Mouse (Mus musculus) stomach, embryonic 15.5 days (tissue): Measurements from ENCODE around the gene Ssr1. TPM values are rescaled to one million over a fixed set of nuclear protein-coding genes. Genes with fewer than 3 reads are reported as not detected.

Experiments
- ATAC-seq: fragments of 200-750 bp; cut with Nextera tagmentation; 2 replicates; pipeline ENCODE4 v1.8.0; 2017; ENCODE audit warnings: low read depth, moderate number of reproducible peaks, moderate TSS enrichment; ENCODE audit not compliant: insufficient read depth, low FRiP score
- H3K27ac ChIP-seq: fragments of 300-500 bp; sonication (generic); 2 replicates; pipeline ENCODE4 v1.5.1; 2015; ENCODE audit warnings: mild to moderate bottlenecking, inconsistent platforms
- H3K27me3 ChIP-seq: fragments of 300-500 bp; sonication (generic); replicated peaks from 2 replicates; pipeline ENCODE4 v1.6.1; 2015; ENCODE audit warnings: inconsistent platforms
- H3K36me3 ChIP-seq: fragments of 300-500 bp; sonication (generic); 2 replicates; pipeline ENCODE4 v1.6.1; 2015; ENCODE audit warnings: inconsistent platforms
- H3K4me1 ChIP-seq: fragments of 300-500 bp; sonication (generic); 2 replicates; pipeline ENCODE4 v1.6.1; 2015; ENCODE audit warnings: inconsistent platforms
- H3K4me2 ChIP-seq: fragments of 300-500 bp; sonication (generic); 2 replicates; pipeline ENCODE4 v1.6.1; 2015; ENCODE audit warnings: mild to moderate bottlenecking, inconsistent platforms
- H3K4me3 ChIP-seq: fragments of 300-500 bp; sonication (generic); replicated peaks from 2 replicates; pipeline ENCODE4 v1.5.1; 2015; ENCODE audit warnings: inconsistent platforms
- H3K9ac ChIP-seq: fragments of 300-500 bp; sonication (generic); 2 replicates; pipeline ENCODE4 v1.6.1; 2015; ENCODE audit warnings: inconsistent platforms
- H3K9me3 ChIP-seq: fragments of 300-500 bp; sonication (generic); 2 replicates; pipeline ENCODE4 v1.6.1; 2016; ENCODE audit warnings: inconsistent platforms
- WGBS: fragments of 180-500 bp; shearing (Covaris S2); methylation state at CpG from one replicate; pipeline ENCODE4 v1.1.7; 2015; 5-methylcytosine and 5-hydroxymethylcytosine counted together
- polyA plus RNA-seq: library from polyadenylated mRNA; unstranded; fragments of >200 nt; fragmentation: Nextera tagmentation; extraction: Ambion mirVana; gene quantifications from 2 replicates; pipeline ENCODE4 v1.2.1, GENCODE M21; 2015

Gene Ssr1
- polyA plus RNA-seq, 1 experiment from 2014 or later, result 149 TPM

DNA sequence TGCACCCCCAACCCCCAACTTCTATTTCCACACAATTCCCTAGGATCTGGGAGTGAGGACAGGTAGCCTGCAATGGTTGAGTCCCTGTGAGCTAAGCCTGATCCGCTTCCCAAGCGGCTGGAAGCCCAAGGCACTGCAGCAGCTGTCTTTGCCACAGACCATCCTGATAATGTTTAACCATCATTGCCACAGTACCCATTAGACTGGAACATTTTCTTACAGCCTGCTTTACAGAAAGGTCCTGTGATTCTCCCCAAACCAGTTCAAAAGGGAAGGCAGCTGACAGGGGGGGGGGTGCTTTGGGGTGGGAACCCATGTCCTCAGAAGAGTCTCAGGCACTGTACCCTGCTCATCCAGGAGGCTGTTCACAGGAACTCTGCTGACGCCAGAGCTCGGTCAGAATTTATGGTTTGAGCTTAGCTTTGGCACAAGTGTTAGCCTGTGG lies 51.1 kb downstream of the Ssr1 start:
- Histone ChIP-seq H3K9ac (no peak overlapping the region), H3K27me3 (no peaks in the 10 kb centered on the region), H3K4me1 (peaks cover 16% of the 10 kb centered on the region), H3K36me3 (peaks cover 11% of the 10 kb centered on the region; the same call in 1 of the 2 replicates), H3K27ac (peak overlapping the region; percentile 26; the same call in 1 of the 2 replicates), H3K9me3 (no peaks in the 10 kb centered on the region), H3K4me3 (no peak overlapping the region), H3K4me2 (no peak overlapping the region)
- 57% methylated on average over 4 of the region's 4 CpGs for WGBS
- ATAC-seq, result no peak

- Histone ChIP-seq H3K4me1 (peaks cover 15% of the 10 kb centered on the region), H3K27me3 (no peaks in the 10 kb centered on the region), H3K9me3 (no peaks in the 10 kb centered on the region), H3K9ac (no peak overlapping the region), H3K36me3 (peaks cover 4% of the 10 kb centered on the region; the same call in 1 of the 2 replicates), H3K27ac (no peak overlapping the region; the same call in 1 of the 2 replicates), H3K4me3 (no peak overlapping the region), H3K4me2 (no peak overlapping the region)
- 63% methylated on average over 17 of the region's 17 CpGs for WGBS
- ATAC-seq, result no peak
Measured at GRCm38 (mm10) chr13:37941950-37942886, 51.8 kb downstream of the Ssr1 start.

DNA sequence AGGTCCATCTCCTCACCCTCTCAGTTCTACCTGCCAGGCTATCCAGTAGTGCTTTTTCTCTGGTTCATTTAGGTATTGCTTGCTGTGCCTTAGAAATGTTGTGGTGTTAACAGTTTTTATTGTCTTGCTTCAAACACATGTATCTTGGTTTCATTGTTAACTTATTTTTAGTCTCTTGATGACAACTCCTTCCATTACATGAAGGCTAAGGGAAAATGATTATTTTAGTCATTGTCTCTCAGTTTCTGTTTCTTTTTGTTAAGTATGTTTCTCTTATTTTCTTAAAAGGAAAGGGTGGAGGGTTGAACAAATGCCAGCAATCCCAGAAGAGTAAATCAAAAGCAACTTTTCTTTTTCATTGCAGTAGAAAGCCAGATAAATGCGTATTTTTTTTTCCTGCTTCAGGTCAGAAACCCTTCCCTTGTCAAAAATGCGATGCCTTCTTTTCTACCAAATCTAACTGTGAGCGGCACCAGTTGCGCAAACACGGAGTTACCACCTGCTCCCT lies 52.8 kb downstream of the Ssr1 start:
- Histone ChIP-seq H3K4me1 (peaks cover 11% of the 10 kb centered on the region; the same call in 1 of the 2 replicates), H3K27ac (no peak overlapping the region), H3K9me3 (no peaks in the 10 kb centered on the region), H3K4me3 (no peak overlapping the region), H3K4me2 (no peak overlapping the region), H3K9ac (no peak overlapping the region), H3K27me3 (no peaks in the 10 kb centered on the region), H3K36me3 (no peaks in the 10 kb centered on the region; the same call in 1 of the 2 replicates)
- 77% methylated on average over 5 of the region's 5 CpGs for WGBS
- no peak for ATAC-seq

GRCm38 (mm10) chr13:37940649-37941048 lies 53.4 kb downstream of the Ssr1 start:
- ATAC-seq, result peak; percentile 51
- 55% methylated on average over 5 of the region's 5 CpGs for WGBS
- Histone ChIP-seq H3K4me3 (no peak overlapping the region), H3K4me2 (no peak overlapping the region), H3K27ac (no peak overlapping the region), H3K36me3 (peaks cover 5% of the 10 kb centered on the region; the same call in 1 of the 2 replicates), H3K27me3 (no peaks in the 10 kb centered on the region), H3K9me3 (no peaks in the 10 kb centered on the region), H3K4me1 (peaks cover 11% of the 10 kb centered on the region; the same call in 1 of the 2 replicates), H3K9ac (no peak overlapping the region)

- peaks cover 8% of the 10 kb centered on the region for H3K36me3 ChIP-seq
- no peaks in the 10 kb centered on the region for H3K9me3 ChIP-seq
- ATAC-seq, result no peak
- no peaks in the 10 kb centered on the region for H3K27me3 ChIP-seq
- no peak overlapping the region for H3K9ac ChIP-seq
- H3K4me3 ChIP-seq, result no peak overlapping the region
- no peak overlapping the region for H3K4me2 ChIP-seq
- H3K27ac ChIP-seq, result no peak overlapping the region
- WGBS, result 73% methylated on average over 2 of the region's 2 CpGs
- H3K4me1 ChIP-seq, result peaks cover 11% of the 10 kb centered on the region; the same call in 1 of the 2 replicates
Measured at GRCm38 (mm10) chr13:37940167-37940566, 53.9 kb downstream of the Ssr1 start.

DNA sequence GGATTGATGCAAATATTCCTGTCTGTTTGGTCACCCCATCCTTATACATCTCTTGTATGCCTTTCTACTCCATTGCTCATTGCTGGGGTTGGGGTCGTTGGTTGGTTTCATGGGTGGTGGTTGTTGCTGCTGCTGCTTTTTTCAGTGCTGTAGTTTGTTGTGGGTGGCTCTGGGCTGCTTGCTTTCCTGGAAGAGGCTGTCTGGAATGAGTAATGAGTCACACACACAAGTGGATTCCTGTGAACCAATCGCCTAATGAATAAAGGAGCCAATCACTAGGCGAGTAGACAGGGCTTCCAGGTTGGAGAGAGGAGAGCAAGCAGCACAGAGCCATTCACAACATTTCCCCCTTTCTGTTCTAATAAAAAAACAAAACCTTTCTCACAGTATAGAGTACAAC lies 57.7 kb downstream of the Ssr1 start:
- Histone ChIP-seq H3K27ac (no peak overlapping the region), H3K27me3 (no peaks in the 10 kb centered on the region), H3K36me3 (peaks cover 36% of the 10 kb centered on the region), H3K4me3 (no peak overlapping the region), H3K4me1 (no peaks in the 10 kb centered on the region), H3K4me2 (no peak overlapping the region), H3K9ac (no peak overlapping the region), H3K9me3 (no peaks in the 10 kb centered on the region)
- 76% methylated on average over 3 of the region's 3 CpGs for WGBS
- ATAC-seq, result no peak

DNA sequence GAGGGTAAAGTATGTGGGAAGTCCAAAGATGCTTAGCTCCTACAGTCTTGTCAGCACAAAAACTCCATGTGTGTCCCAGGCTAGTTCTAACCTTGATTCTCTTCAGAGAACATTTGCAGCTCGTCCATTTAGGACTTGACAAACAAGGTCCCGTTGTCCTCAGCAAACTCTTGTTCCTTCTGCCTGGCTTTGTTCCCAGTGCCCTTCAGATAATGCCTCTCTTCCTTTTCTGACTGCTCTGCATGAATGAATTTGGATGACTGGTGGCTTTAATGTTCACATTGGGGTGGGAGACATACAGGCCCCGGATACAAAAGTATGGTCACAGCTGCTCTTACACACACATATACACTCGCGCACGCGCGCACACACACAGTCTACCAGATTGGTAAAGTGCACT lies 59.1 kb downstream of the Ssr1 start:
- Histone ChIP-seq H3K4me3 (no peak overlapping the region), H3K9me3 (no peaks in the 10 kb centered on the region), H3K4me2 (no peak overlapping the region), H3K27me3 (no peaks in the 10 kb centered on the region), H3K9ac (no peak overlapping the region), H3K4me1 (0 out of 2 replicates have a peak, but pooled peaks cover 3% of the 10 kb centered on the region), H3K36me3 (peaks cover 50% of the 10 kb centered on the region), H3K27ac (no peak overlapping the region; the same call in 1 of the 2 replicates)
- ATAC-seq, result no peak
- WGBS, result 80% methylated on average over 8 of the region's 8 CpGs

GRCm38 (mm10) chr13:37934075-37934474 lies 59.9 kb downstream of the Ssr1 start:
- no peaks in the 10 kb centered on the region for H3K27me3 ChIP-seq

DNA sequence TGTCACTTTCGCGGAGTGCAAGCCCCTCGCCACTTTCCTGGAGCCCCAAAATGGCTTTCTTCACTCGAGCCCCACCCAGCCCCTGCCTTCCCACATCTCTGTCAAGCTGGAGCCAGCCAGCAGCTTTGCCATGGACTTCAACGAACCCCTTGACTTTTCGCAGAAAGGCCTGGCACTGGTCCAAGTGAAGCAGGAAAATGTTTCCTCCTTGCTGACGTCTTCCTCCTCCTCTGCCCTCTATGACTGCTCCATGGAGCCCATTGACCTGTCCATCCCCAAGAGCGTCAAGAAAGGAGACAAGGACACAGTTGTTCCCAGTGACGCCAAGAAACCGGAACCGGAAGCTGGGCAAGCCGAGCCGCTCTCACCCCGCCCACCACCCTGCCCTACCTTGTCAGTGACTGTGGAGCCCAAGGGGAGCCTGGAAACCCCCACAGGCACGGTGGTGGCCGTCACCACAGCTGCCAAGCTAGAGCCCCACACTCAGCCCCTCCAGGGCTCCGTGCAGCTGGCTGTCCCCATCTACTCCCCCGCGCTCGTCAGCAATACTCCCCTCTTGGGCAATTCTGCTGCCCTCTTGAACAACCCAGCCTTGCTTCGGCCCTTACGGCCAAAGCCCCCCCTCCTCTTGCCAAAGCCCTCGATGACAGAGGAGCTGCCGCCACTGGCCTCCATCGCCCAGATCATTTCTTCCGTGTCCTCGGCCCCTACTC lies 62.7 kb downstream of the Ssr1 start:
- H3K36me3 ChIP-seq, result peaks cover 66% of the 10 kb centered on the region
- H3K4me3 ChIP-seq, result no peak overlapping the region
- no peak overlapping the region for H3K9ac ChIP-seq
- 76% methylated on average over 27 of the region's 27 CpGs for WGBS
- no peak overlapping the region for H3K4me2 ChIP-seq
- ATAC-seq, result no peak; the same call in 1 of the 2 replicates
- H3K27ac ChIP-seq, result no peak overlapping the region
- H3K4me1 ChIP-seq, result 0 out of 2 replicates have a peak, but pooled peaks cover 3% of the 10 kb centered on the region
- H3K27me3 ChIP-seq, result no peaks in the 10 kb centered on the region
- H3K9me3 ChIP-seq, result no peaks in the 10 kb centered on the region

More at GRCm38 (mm10) chr13:37934075-37934474, 59.9 kb downstream of the Ssr1 start:
- Histone ChIP-seq H3K4me2 (no peak overlapping the region), H3K4me1 (0 out of 2 replicates have a peak, but pooled peaks cover 3% of the 10 kb centered on the region), H3K9ac (no peak overlapping the region), H3K9me3 (no peaks in the 10 kb centered on the region), H3K36me3 (peaks cover 59% of the 10 kb centered on the region), H3K27ac (no peak overlapping the region), H3K4me3 (no peak overlapping the region)
- 80% methylated on average over 4 of the region's 4 CpGs for WGBS
- ATAC-seq, result no peak

DNA sequence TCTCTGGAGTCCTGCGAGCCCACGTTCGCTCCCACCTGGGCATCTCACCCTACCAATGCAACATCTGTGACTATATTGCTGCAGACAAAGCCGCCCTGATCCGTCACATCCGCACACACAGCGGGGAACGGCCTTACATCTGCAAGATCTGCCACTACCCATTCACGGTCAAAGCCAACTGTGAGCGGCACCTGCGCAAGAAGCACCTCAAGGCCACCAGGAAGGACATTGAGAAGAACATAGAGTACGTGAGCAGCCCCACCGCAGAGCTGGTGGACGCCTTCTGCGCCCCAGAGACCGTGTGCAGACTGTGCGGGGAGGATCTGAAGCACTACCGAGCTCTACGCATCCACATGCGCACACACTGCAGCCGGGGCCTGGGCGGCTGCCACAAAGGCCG lies 63.4 kb downstream of the Ssr1 start:
- Histone ChIP-seq H3K4me1 (0 out of 2 replicates have a peak, but pooled peaks cover 3% of the 10 kb centered on the region), H3K36me3 (peaks cover 60% of the 10 kb centered on the region), H3K9ac (no peak overlapping the region), H3K27ac (no peak overlapping the region), H3K9me3 (no peaks in the 10 kb centered on the region), H3K4me2 (no peak overlapping the region), H3K4me3 (no peak overlapping the region), H3K27me3 (no peaks in the 10 kb centered on the region)
- no peak for ATAC-seq
- WGBS, result 96% methylated on average over 23 of the region's 23 CpGs

DNA sequence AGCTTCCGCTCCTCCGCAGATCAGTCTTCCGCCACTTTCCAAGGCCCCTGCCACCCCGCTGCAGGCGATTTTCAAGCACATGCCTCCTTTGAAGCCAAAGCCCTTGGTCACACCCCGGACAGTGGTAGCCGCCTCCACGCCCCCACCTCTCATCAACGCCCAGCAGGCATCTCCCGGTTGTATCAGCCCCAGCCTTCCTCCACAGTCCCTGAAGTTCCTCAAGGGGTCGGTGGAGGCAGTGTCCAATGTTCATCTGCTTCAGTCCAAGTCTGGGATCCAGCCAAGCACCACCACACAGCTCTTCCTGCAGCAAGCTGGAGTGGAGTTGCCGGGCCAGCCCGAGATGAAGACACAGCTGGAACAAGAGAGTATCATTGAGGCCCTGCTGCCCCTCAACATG lies 63.9 kb downstream of the Ssr1 start:
- Histone ChIP-seq H3K9me3 (no peaks in the 10 kb centered on the region), H3K9ac (no peak overlapping the region), H3K4me3 (no peak overlapping the region), H3K4me2 (no peak overlapping the region), H3K27ac (no peak overlapping the region), H3K36me3 (peaks cover 57% of the 10 kb centered on the region), H3K4me1 (0 out of 2 replicates have a peak, but pooled peaks cover 3% of the 10 kb centered on the region), H3K27me3 (no peaks in the 10 kb centered on the region)
- WGBS, result 84% methylated on average over 13 of the region's 13 CpGs
- ATAC-seq, result no peak
